Mouse (Mus musculus) G1E (cell line): ENCODE data around the gene Ablim1. TPM values are rescaled to one million over a fixed set of nuclear protein-coding genes. Genes with fewer than 3 reads are reported as not detected.

Experiments
- ATAC-seq: 2 replicates; pipeline ENCODE4 v1.8.0; 2016; ENCODE audit warnings: mild to moderate bottlenecking; ENCODE audit not compliant: insufficient number of reproducible peaks, poor library complexity, low FRiP score, severe bottlenecking; ENCODE audit errors: extremely low read depth
- DNase-seq: peaks from one replicate; pipeline ENCODE4 v3.0.0; 2012; ENCODE audit warnings: low spot score
- H3K27me3 ChIP-seq: 2 replicates; pipeline ENCODE4 v1.6.1; 2012; ENCODE audit warnings: mild to moderate bottlenecking, low read length, inconsistent platforms; ENCODE audit not compliant: insufficient read depth
- H3K36me3 ChIP-seq: replicated peaks from 2 replicates; pipeline ENCODE3; 2012; ENCODE audit warnings: mild to moderate bottlenecking, inconsistent platforms
- H3K4me1 ChIP-seq: 2 replicates; pipeline ENCODE4 v1.6.1; 2012; ENCODE audit warnings: low read depth, low read length, inconsistent platforms, mixed read lengths; ENCODE audit not compliant: insufficient read depth
- H3K4me3 ChIP-seq: 2 replicates; pipeline ENCODE4 v1.5.1; 2012; ENCODE audit warnings: low read depth, mild to moderate bottlenecking, inconsistent platforms, low read length, moderate library complexity, mixed read lengths
- H3K9me3 ChIP-seq: replicated peaks from 2 replicates; pipeline ENCODE4 v1.6.1; 2012; ENCODE audit warnings: inconsistent platforms
- CTCF ChIP-seq: IDR thresholded peaks from 2 replicates; pipeline ENCODE4 v1.5.1; 2012; ENCODE audit warnings: low read depth, low read length, inconsistent platforms, mixed read lengths
- GATA1 ChIP-seq: IDR thresholded peaks from 2 replicates; pipeline ENCODE4 v1.6.1; 2012; ENCODE audit warnings: borderline replicate concordance, low read length, inconsistent platforms, mixed read lengths
- GATA2 ChIP-seq: IDR thresholded peaks from 2 replicates; pipeline ENCODE4 v1.6.1; 2012; ENCODE audit warnings: low read depth, low read length, inconsistent platforms, borderline replicate concordance
- POLR2AphosphoS5 ChIP-seq: IDR thresholded peaks from 2 replicates; pipeline ENCODE4 v1.6.1; 2012; ENCODE audit warnings: low read depth, low read length, inconsistent platforms; ENCODE audit not compliant: insufficient replicate concordance
- TAL1 ChIP-seq: conservative IDR thresholded peaks from 2 replicates; pipeline ENCODE4 v1.6.1; 2012; ENCODE audit warnings: low read depth, low read length, inconsistent platforms, mixed read lengths
- polyA plus RNA-seq: library from polyadenylated mRNA; stranded (reverse); fragments of >175 nt; gene quantifications from 2 replicates; pipeline ENCODE4 v1.2.3, GENCODE M21; 2012
- total RNA-seq, 2 experiments: library from RNA; stranded (forward) in 1 of 2; stranded (reverse) in 1 of 2; fragments of 200-1000 nt in 1 of 2; fragments of >200 nt in 1 of 2; fragmentation: Nextera tagmentation in 1 of 2; gene quantifications; 2 replicates each; pipeline ENCODE4 v1.2.3; 2014 to 2017

The Ablim1 gene
- total and polyA plus RNA-seq, 3 experiments, result 0.08 to 0.71 TPM; not detected in 1

DNA sequence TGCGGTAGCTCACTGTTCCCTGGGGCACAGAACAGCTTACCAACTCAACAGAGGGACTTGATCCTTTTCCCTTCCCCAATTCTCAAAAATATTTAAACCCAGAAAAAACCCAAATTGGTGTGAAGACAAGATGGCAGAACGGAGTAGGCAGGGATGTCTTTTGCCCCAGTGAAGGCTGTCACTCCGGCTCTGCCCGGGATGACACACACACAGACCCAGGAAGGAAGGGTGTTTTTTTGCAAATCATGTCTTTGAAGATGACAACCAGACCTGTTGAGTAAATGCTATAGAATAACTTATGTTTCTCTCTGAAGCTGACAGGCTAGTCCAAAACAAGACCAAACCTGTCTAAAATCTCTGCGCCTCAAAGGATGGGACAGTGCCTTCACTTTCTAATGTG lies 187.2 kb downstream of the Ablim1 start:
- no peak for TF ChIP-seq CTCF
- no peak for TF ChIP-seq POLR2AphosphoS5
- no peak for TF ChIP-seq TAL1
- no peak for TF ChIP-seq GATA2
- no peaks in the 10 kb centered on the region for H3K4me1 ChIP-seq

DNA sequence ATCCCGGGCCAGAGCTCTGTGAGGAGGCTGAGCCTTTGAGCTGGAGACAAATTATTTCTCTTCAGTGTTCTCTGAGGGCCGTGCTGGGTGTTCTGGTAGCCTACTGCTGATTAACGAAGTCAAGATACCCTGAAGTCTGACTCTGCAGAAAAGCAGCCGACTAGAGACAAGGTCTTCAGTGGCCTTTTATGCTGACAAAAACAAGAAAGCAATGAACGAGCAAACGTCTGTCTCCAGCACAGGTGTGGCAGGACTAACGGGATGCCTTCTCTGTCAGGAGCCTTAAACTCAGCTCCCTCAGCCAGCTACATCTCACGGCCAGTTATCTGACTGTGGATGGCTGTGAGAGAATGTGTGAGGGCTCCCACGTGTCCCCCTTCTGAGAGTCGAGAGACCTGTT lies 187.8 kb downstream of the Ablim1 start:
- H3K9me3 ChIP-seq, result no peaks in the 10 kb centered on the region
- H3K27me3 ChIP-seq, result no peaks in the 10 kb centered on the region
- H3K36me3 ChIP-seq, result no peaks in the 10 kb centered on the region
- no peak overlapping the region for H3K4me3 ChIP-seq
- ATAC-seq, result no peak
- no peak for DNase-seq
- no peaks in the 10 kb centered on the region for H3K4me1 ChIP-seq
- TF ChIP-seq GATA2, result no peak
- no peak for TF ChIP-seq CTCF
- no peak for TF ChIP-seq GATA1
- no peak for TF ChIP-seq TAL1
- TF ChIP-seq POLR2AphosphoS5, result no peak

More for the DNA sequence above, 187.2 kb downstream of the Ablim1 start:
- Histone ChIP-seq H3K9me3 (no peaks in the 10 kb centered on the region), H3K36me3 (no peaks in the 10 kb centered on the region), H3K4me3 (no peak overlapping the region), H3K27me3 (no peaks in the 10 kb centered on the region)
- no peak for ATAC-seq
- no peak for DNase-seq

DNA sequence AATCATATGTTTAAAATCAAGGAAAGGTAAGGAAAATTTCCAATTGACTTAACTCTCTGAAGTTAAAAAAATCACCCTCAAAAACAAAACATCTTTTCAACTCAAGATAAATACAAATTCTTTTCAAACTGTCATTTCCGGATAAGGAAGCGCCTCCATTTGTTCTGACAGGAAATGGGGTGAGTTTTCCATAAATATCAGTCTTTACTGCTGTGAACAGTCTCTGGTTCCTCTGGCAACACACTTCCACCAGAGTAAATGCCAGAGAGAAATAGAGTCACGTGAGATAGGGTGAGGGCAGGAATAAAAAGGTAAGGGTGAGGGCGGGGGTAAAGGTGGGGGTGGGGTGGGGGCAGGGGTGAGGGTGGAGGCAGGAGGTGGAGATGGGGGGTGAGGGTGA lies 189.8 kb downstream of the Ablim1 start:
- TF ChIP-seq GATA2, result no peak
- TF ChIP-seq GATA1, result no peak
- no peak for TF ChIP-seq POLR2AphosphoS5
- no peak for TF ChIP-seq CTCF
- no peak for TF ChIP-seq TAL1
- DNase-seq (no peak), ATAC-seq (no peak)

DNA sequence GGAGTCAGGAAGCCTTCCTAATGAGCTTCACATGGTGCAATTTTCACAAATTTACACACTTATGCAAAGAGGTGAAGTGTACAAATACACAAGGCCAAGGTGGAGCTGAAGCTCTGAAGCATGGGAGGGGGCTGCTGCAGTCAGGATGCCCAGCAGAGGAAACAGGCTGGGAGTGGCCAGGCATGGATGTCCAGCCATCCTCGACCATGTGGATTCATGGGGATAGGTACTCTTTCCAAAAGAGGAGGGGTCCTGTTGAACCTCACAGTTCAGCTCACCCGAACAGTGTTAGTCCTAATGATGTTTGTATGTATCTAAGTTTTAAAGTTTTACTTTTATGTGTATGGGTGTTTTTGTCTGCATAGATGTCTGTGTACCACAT lies 190.6 kb downstream of the Ablim1 start:
- H3K27me3 ChIP-seq, result no peaks in the 10 kb centered on the region
- H3K4me3 ChIP-seq, result no peak overlapping the region
- no peaks in the 10 kb centered on the region for H3K9me3 ChIP-seq
- H3K36me3 ChIP-seq, result no peaks in the 10 kb centered on the region
- no peaks in the 10 kb centered on the region for H3K4me1 ChIP-seq
- ATAC-seq (no peak), DNase-seq (no peak)
- TF ChIP-seq CTCF, result no peak

More for the DNA sequence above, 189.8 kb downstream of the Ablim1 start:
- Histone ChIP-seq H3K9me3 (no peaks in the 10 kb centered on the region), H3K36me3 (no peaks in the 10 kb centered on the region), H3K4me1 (no peaks in the 10 kb centered on the region), H3K27me3 (no peaks in the 10 kb centered on the region), H3K4me3 (no peak overlapping the region)

DNA sequence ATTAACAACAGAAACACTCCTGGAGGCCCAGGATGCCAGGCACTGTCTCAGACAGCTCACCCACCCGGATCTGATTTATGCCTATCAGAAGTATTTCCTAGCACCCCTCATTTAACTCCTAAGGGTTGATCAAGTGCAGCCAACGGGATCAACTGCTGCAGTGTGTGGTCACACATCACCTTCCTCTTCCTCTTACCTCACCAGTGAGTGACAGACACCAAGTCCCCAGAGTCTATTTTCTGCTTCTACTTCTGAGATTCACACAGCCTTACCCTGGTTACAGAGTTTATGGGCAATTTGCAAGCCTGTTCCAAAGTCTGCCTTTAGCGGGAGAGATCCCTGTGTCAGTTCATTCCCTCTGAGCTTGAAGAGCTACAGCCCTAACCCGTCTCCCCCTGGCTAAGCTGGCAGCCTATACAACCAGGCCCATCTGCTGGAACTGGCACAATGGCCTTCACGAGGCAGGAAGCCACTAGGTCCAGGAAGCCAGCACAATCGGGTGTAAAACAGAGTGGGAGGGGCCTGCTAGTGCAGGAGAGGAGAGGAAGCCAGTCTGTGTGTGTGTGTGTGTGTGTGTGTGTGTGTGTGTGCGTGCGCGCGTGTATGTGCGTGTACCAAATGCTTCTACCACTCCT lies 191.1 kb downstream of the Ablim1 start:
- ATAC-seq, result no peak
- Histone ChIP-seq H3K4me3 (no peak overlapping the region), H3K36me3 (no peaks in the 10 kb centered on the region), H3K4me1 (no peaks in the 10 kb centered on the region), H3K9me3 (no peaks in the 10 kb centered on the region), H3K27me3 (peaks cover 4% of the 10 kb centered on the region)
- TF ChIP-seq TAL1 (no peak), GATA1 (no peak), CTCF (no peak), POLR2AphosphoS5 (no peak), GATA2 (no peak)
- DNase-seq, result no peak

DNA sequence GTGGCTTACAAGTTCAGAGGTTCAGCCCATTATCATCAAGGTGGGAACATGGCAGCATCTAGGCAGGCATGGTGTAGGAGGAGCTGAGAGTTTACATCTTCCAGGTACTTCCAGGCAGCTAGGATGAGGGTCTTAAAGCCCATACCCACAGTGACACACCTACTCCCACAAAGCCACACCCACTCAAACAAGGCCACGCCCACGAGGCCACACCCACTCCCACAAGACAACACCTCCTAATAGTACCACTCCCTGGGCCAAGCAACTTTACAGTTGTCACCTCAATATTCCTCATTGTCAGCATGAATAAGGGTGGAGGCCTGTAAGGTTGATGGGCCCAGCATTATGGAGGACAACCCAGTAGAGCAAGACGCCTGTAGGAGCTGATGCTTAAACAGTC lies 192.5 kb downstream of the Ablim1 start:
- Histone ChIP-seq H3K4me3 (no peak overlapping the region), H3K36me3 (no peaks in the 10 kb centered on the region), H3K27me3 (peaks cover 5% of the 10 kb centered on the region), H3K4me1 (peaks cover under 1% of the 10 kb centered on the region; the same call in 1 of the 2 replicates), H3K9me3 (no peaks in the 10 kb centered on the region)
- DNase-seq (no peak), ATAC-seq (no peak)
- no peak for TF ChIP-seq GATA1

DNA sequence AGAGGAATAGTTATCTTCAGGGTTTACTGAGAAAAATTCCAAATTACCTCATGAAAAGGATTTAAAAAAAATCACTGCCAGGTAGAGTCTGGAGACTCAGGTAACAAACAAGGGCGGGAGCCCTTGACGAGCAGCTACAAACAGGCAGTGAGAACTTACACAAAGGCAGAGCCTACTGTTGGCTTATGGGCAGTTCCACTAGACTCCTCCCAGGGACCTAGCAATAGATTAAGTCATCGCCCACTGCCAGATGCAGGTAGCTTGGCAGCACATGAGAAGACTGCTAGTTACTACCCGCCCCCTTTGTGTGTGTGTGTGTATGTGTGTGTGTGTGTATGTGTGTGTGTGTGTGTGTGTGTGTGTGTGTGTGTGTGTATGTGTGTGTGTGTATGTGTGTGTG lies 193.7 kb downstream of the Ablim1 start:
- DNase-seq (no peak), ATAC-seq (no peak)
- H3K4me1 ChIP-seq, result peaks cover 7% of the 10 kb centered on the region; the same call in 1 of the 2 replicates

More for the DNA sequence above, 193.7 kb downstream of the Ablim1 start:
- no peaks in the 10 kb centered on the region for H3K36me3 ChIP-seq
- H3K9me3 ChIP-seq, result no peaks in the 10 kb centered on the region
- H3K4me3 ChIP-seq, result no peak overlapping the region
- peaks cover 5% of the 10 kb centered on the region for H3K27me3 ChIP-seq
- TF ChIP-seq CTCF (no peak), TAL1 (no peak)
